In the genomic region with DNA sequence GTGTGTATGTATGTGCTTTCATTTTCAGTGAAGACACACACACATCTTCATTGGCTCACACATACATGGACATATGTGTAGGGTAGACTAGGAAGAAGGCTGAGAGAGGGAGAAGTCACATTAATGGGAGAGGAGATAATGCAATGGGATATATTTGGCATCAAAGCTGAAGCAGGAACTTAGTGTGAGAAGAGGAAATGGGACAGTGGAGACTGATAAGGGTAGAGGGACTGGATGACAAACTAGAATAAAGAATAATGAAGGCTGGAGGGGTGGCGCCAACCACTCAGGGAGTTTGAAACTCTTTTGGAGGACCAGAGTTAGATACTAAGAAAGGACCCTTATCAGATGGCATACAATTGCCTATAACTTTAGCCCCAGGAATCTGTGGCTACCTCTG, we compare ENCODE assay signal across 21 mouse cellular contexts. TPM values are rescaled to one million over a fixed set of nuclear protein-coding genes. Genes with fewer than 3 reads are reported as not detected.
DNase-seq lines count a peak whose midpoint lies in the region; ATAC-seq lines count a peak whose summit lies in the region.
"Had no signal": no experiment of that assay in that cellular context is flagged by ENCODE, and none has a peak within 500 bp of the region (broad histone marks: within the 10 kb centered on the region; RNA-seq: fewer than 3 reads in every experiment).

No protein-coding gene starts in this region.

- WGBS in heart, embryonic 10.5 days, result 79% methylated on average over 1 of the region's 1 CpGs

- H3K27me3 ChIP-seq in heart, embryonic 10.5 days (ENCODE audit: insufficient read depth, poor library complexity, severe bottlenecking), result no peaks in the 10 kb centered on the region
- H3K27me3 ChIP-seq in megakaryocyte, embryonic 14.5 days (replicated peaks), result no peaks in the 10 kb centered on the region
- H3K27me3 ChIP-seq: embryonic facial prominence, embryonic 12.5 days; forebrain, embryonic 13.5 days; forebrain, embryonic 15.5 days had no signal

- ATAC-seq in megakaryocyte, adult 5-6 weeks (ENCODE audit: poor library complexity, severe bottlenecking), result no peak
- ATAC-seq in megakaryocyte progenitor cell, adult 5-6 weeks (replicated peaks; ENCODE audit: poor library complexity), result 0 out of 2 replicates have a peak, but pooled peaks have one; percentile 26
- no peak for ATAC-seq in activated CD4-positive, CD25-positive, alpha-beta regulatory T cell, adult 4 months
- ATAC-seq: forebrain, embryonic 13.5 days; forebrain, embryonic 15.5 days; forebrain, postnatal 0 days had no signal

- no peak for DNase-seq in heart, embryonic 10.5 days (ENCODE audit: low spot score)
- no peak for DNase-seq in heart, adult 9 months (ENCODE audit: low spot score in 2 of 2)
- DNase-seq in MEL-GATA-1-ER (ENCODE audit: extremely low read depth, low read depth), result peak; percentile 63
- no peak for DNase-seq in urinary bladder, adult 18-20 months (ENCODE audit: low spot score in 2 of 2)
- DNase-seq: adrenal gland, adult 8-10 months; adrenal gland, postnatal 14 days; adrenal gland, postnatal 36 days; cerebellum, adult 11-12 months; cerebellum, adult 2 months; cerebellum, adult 9-10 months; cerebellum, postnatal 14 days; cerebellum, postnatal 36 days; forebrain, postnatal 0 days had no signal

- H3K9me3 ChIP-seq in heart, embryonic 10.5 days, result no peaks in the 10 kb centered on the region
- H3K9me3 ChIP-seq in megakaryocyte, embryonic 14.5 days, result no peaks in the 10 kb centered on the region
- H3K9me3 ChIP-seq: embryonic facial prominence, embryonic 10.5 days; embryonic facial prominence, embryonic 12.5 days; forebrain, embryonic 13.5 days; forebrain, embryonic 15.5 days had no signal

- H3K36me3 ChIP-seq in heart, embryonic 10.5 days, result peaks cover 35% of the 10 kb centered on the region
- H3K36me3 ChIP-seq in megakaryocyte, embryonic 14.5 days (replicated peaks; ENCODE audit: low read length), result peaks cover 57% of the 10 kb centered on the region

- H3K4me1 ChIP-seq in heart, embryonic 10.5 days, result peaks cover 10% of the 10 kb centered on the region; the same call in 1 of the 2 replicates
- H3K4me1 ChIP-seq in megakaryocyte, embryonic 14.5 days, result peaks cover 56% of the 10 kb centered on the region
- H3K4me1 ChIP-seq: embryonic facial prominence, embryonic 10.5 days; embryonic facial prominence, embryonic 12.5 days; forebrain, embryonic 13.5 days; forebrain, embryonic 15.5 days had no signal

- no peak overlapping the region for H3K4me3 ChIP-seq in heart, embryonic 10.5 days
- H3K4me3 ChIP-seq in megakaryocyte, embryonic 14.5 days (replicated peaks), result peak overlapping the region; percentile 53
- H3K4me3 ChIP-seq: embryonic facial prominence, embryonic 10.5 days; embryonic facial prominence, embryonic 12.5 days; forebrain, embryonic 13.5 days; forebrain, embryonic 15.5 days had no signal

- H3K27ac ChIP-seq in heart, embryonic 10.5 days, result peak overlapping the region; percentile 29; the same call in 1 of the 2 replicates
- H3K27ac ChIP-seq: embryonic facial prominence, embryonic 10.5 days; embryonic facial prominence, embryonic 12.5 days; forebrain, embryonic 13.5 days; forebrain, embryonic 15.5 days had no signal

RNA-seq across cellular contexts. Expression of a gene that starts 51.0 kb away (rescaled TPM):
- polyA plus RNA-seq in heart, embryonic 10.5 days (2016; fragmentation: Nextera tagmentation; extraction: Ambion mirVana), result 77.3 and 84.6 TPM in 2 replicates
- 1.2 and 1.5 TPM in 2 replicates for polyA plus RNA-seq in megakaryocyte, embryonic 14.5 days (2012; ENCODE audit: insufficient read depth, low replicate concordance)
- 17.5 and 21.1 TPM in 2 replicates for total RNA-seq in megakaryocyte, adult 5-6 weeks (2015)
- 20.5 and 21.1 TPM in 2 replicates for total RNA-seq in megakaryocyte, adult 5-6 weeks (2017)
- 19.6 and 24.0 TPM in 2 replicates for total RNA-seq in megakaryocyte progenitor cell, adult 5-6 weeks (2015)
- 19.7 and 23.0 TPM in 2 replicates for total RNA-seq in megakaryocyte progenitor cell, adult 5-6 weeks (2017)
- polyA plus RNA-seq in activated CD4-positive, CD25-positive, alpha-beta regulatory T cell, adult 4 months (2017; shearing (Covaris generic)), result 10 to 100 TPM; 25.6 to 30.2 TPM

RNA-seq across cellular contexts. Expression of a gene that starts 52.3 kb away (rescaled TPM):
- 30.1 and 35.6 TPM in 2 replicates for polyA plus RNA-seq in heart, embryonic 10.5 days (2016; fragmentation: Nextera tagmentation; extraction: Ambion mirVana)
- polyA plus RNA-seq in megakaryocyte, embryonic 14.5 days (2012; ENCODE audit: insufficient read depth, low replicate concordance), result 1.8 TPM in 1 of 2 replicates, not detected in the other
- total RNA-seq in megakaryocyte, adult 5-6 weeks (2015), result 10.1 and 14.3 TPM in 2 replicates
- total RNA-seq in megakaryocyte, adult 5-6 weeks (2017), result 9.3 and 10.7 TPM in 2 replicates
- total RNA-seq in megakaryocyte progenitor cell, adult 5-6 weeks (2015), result 23.4 and 29.8 TPM in 2 replicates
- 16.4 and 20.9 TPM in 2 replicates for total RNA-seq in megakaryocyte progenitor cell, adult 5-6 weeks (2017)
- polyA plus RNA-seq in activated CD4-positive, CD25-positive, alpha-beta regulatory T cell, adult 4 months (2017; shearing (Covaris generic)), result 10 to 100 TPM; 34.5 to 35.6 TPM

Comparison
In these comparisons a context has a peak if more than half of its experiments do, and no peak if none do; other contexts are left out.
1. RNA of a gene that starts 51.0 kb away (polyA plus RNA-seq): 77.3 to 84.6 TPM in heart, embryonic 10.5 days and 25.6 to 30.2 TPM in activated CD4-positive, CD25-positive, alpha-beta regulatory T cell, adult 4 months; 1.2 to 1.5 TPM in megakaryocyte, embryonic 14.5 days; every median in the first group is over 10 times any median in the second.
2. RNA of a gene that starts 52.3 kb away (polyA plus RNA-seq): 30.1 to 35.6 TPM in heart, embryonic 10.5 days and 34.5 to 35.6 TPM in activated CD4-positive, CD25-positive, alpha-beta regulatory T cell, adult 4 months; 1.8 TPM in megakaryocyte, embryonic 14.5 days; every median in the first group is over 10 times any median in the second.